8 mouse cellular contexts compared by ENCODE assay signal in genomic region chr4:108780864-108781205, GRCm38 (mm10). TPM values are rescaled to one million over a fixed set of nuclear protein-coding genes. Genes with fewer than 3 reads are reported as not detected.
DNase-seq lines count a peak whose midpoint lies in the region; ATAC-seq and TF ChIP-seq lines count a peak whose summit lies in the region.

No protein-coding gene starts in this region.

- no peaks in the 10 kb centered on the region; the same call in none of the 2 replicates for H3K4me1 ChIP-seq in heart, adult 2 months (ENCODE audit: control insufficient read depth, insufficient read depth, low read length)
- peaks cover 6% of the 10 kb centered on the region for H3K4me1 ChIP-seq in E14TG2a.4 (replicated peaks; ENCODE audit: low read depth, low read length)
- H3K4me1 ChIP-seq in forebrain, embryonic 16.5 days (replicated peaks; ENCODE audit: control insufficient read depth, insufficient read depth, low read length) = peaks cover 7% of the 10 kb centered on the region
- H3K4me1 ChIP-seq in liver, embryonic 15.5 days (replicated peaks) = peaks cover 13% of the 10 kb centered on the region; the same call in 1 of the 2 replicates

- peak overlapping the region; percentile 91 for H3K9ac ChIP-seq in heart, adult 2 months (ENCODE audit: low read depth, low read length)
- H3K9ac ChIP-seq in forebrain, embryonic 16.5 days (replicated peaks; ENCODE audit: low read depth, low read length) = peak overlapping the region; percentile 89
- no peak overlapping the region; the same call in 1 of the 2 replicates for H3K9ac ChIP-seq in liver, embryonic 15.5 days

- no peaks in the 10 kb centered on the region; the same call in 1 of the 2 replicates for H3K79me2 ChIP-seq in heart, adult 2 months (replicated peaks; ENCODE audit: control insufficient read depth, insufficient read depth, low read length)

- TF ChIP-seq CTCF in heart, adult 2 months (IDR thresholded peaks at IDR 0.05) = no peak
- no peak for TF ChIP-seq CTCF in E14TG2a.4 (conservative IDR thresholded peaks at IDR 0.05; ENCODE audit: low read length)

- peak overlapping the region; percentile 95 for H3K4me3 ChIP-seq in heart, adult 2 months
- peak overlapping the region; percentile 94 for H3K4me3 ChIP-seq in E14TG2a.4 (replicated peaks; ENCODE audit: low read length)
- H3K4me3 ChIP-seq in forebrain, embryonic 16.5 days (replicated peaks; ENCODE audit: low read length) = peak overlapping the region; percentile 80
- H3K4me3 ChIP-seq in liver, embryonic 15.5 days (replicated peaks) = peak overlapping the region; percentile 63

- 2% methylated on average over 19 of the region's 20 CpGs for WGBS in heart, adult 2 months
- WGBS in forebrain, embryonic 16.5 days = under 1% methylated on average over 20 of the region's 20 CpGs
- 2% methylated on average over 20 of the region's 20 CpGs for WGBS in liver, embryonic 15.5 days (ENCODE audit: insufficient replicate concordance)

- H3K27ac ChIP-seq in heart, adult 2 months = peak overlapping the region; percentile 96
- peak overlapping the region; percentile 96 for H3K27ac ChIP-seq in forebrain, embryonic 16.5 days (ENCODE audit: low read length)
- no peak overlapping the region for H3K27ac ChIP-seq in liver, embryonic 15.5 days (replicated peaks)

- TF ChIP-seq EP300 in heart, adult 2 months (IDR thresholded peaks at IDR 0.05; ENCODE audit: insufficient read depth, low read depth, low read length) = no peak

- peaks cover 5% of the 10 kb centered on the region; the same call in 1 of the 2 replicates for H3K36me3 ChIP-seq in heart, adult 2 months (ENCODE audit: control insufficient read depth, insufficient read depth, low read length)
- no peaks in the 10 kb centered on the region for H3K36me3 ChIP-seq in E14TG2a.4 (ENCODE audit: insufficient read depth, low read length)
- no peaks in the 10 kb centered on the region for H3K36me3 ChIP-seq in forebrain, embryonic 16.5 days (ENCODE audit: control insufficient read depth, insufficient read depth)
- H3K36me3 ChIP-seq in liver, embryonic 15.5 days (replicated peaks) = no peaks in the 10 kb centered on the region

- H3K27me3 ChIP-seq in heart, adult 2 months (ENCODE audit: control insufficient read depth, insufficient read depth, low read length) = no peaks in the 10 kb centered on the region
- peaks cover 27% of the 10 kb centered on the region for H3K27me3 ChIP-seq in E14TG2a.4 (ENCODE audit: insufficient read depth, low read length)
- no peaks in the 10 kb centered on the region for H3K27me3 ChIP-seq in forebrain, embryonic 16.5 days (replicated peaks; ENCODE audit: control insufficient read depth, insufficient read depth, low read length)
- H3K27me3 ChIP-seq in liver, embryonic 15.5 days = peaks cover 60% of the 10 kb centered on the region

- no peaks in the 10 kb centered on the region for H3K9me3 ChIP-seq in E14TG2a.4 (ENCODE audit: low read length)
- no peaks in the 10 kb centered on the region for H3K9me3 ChIP-seq in forebrain, embryonic 16.5 days (ENCODE audit: control insufficient read depth, low read length)
- H3K9me3 ChIP-seq in liver, embryonic 15.5 days (replicated peaks) = no peaks in the 10 kb centered on the region

- no peak for DNase-seq in heart, adult 2 months
- DNase-seq in heart, adult 11 months = no peak
- no peak for DNase-seq in adipocyte (ENCODE audit: low spot score)
- no peak for DNase-seq in layer of hippocampus, postnatal 10 days (ENCODE audit: low spot score in 2 of 2)

- H3K4me2 ChIP-seq in forebrain, embryonic 16.5 days (ENCODE audit: low read length) = peak overlapping the region; percentile 76
- peak overlapping the region; percentile 83 for H3K4me2 ChIP-seq in liver, embryonic 15.5 days

- intact Hi-C loops in heart, adult 2 months (cut with DNase I) = loop anchor here (2.0 to 5.0 kb wide), 2 partner anchors 52 to 84 kb away; partner anchors contain the start of gene Btf3l4

- TF ChIP-seq POLR2A in heart, adult 2 months (IDR thresholded peaks at IDR 0.05; ENCODE audit: insufficient read depth, low read depth, low read length) = no peak

- ATAC-seq in forebrain, embryonic 16.5 days = no peak
- no peak for ATAC-seq in liver, embryonic 15.5 days (ENCODE audit: insufficient read depth)
- no peak for ATAC-seq in CD4-positive, CD25-positive, alpha-beta regulatory T cell, adult 4 months

RNA-seq across cellular contexts. Expression of gene Zfyve9, which starts 0.2 kb away (rescaled TPM):
- total RNA-seq in heart, adult 2 months (2021) = 10 to 100 TPM; 25.2 to 29.9 TPM
- 5.1 and 8.4 TPM in 2 replicates for polyA plus RNA-seq in heart, adult 2 months (2012; rRNA removed)
- polyA plus RNA-seq in forebrain, embryonic 16.5 days (2015; fragmentation: Nextera tagmentation; extraction: Ambion mirVana) = 5.8 and 6.6 TPM in 2 replicates
- polyA plus RNA-seq in liver, embryonic 15.5 days (2015; fragmentation: Nextera tagmentation; extraction: Ambion mirVana) = 0.45 and 0.56 TPM in 2 replicates
- total RNA-seq in layer of hippocampus, postnatal 10 days (2021) = 10 to 100 TPM; 45.4 to 45.6 TPM
- 1 to 10 TPM in 1 of 2 experiments, under 1 TPM in 1; 0.87 to 1.6 TPM for polyA plus RNA-seq in CD4-positive, CD25-positive, alpha-beta regulatory T cell, adult 4 months (2017; shearing (Covaris generic))

RNA-seq across cellular contexts. Expression of gene Btf3l4, which starts 52.6 kb away (rescaled TPM):
- 10 to 100 TPM; 70.1 to 78.1 TPM for total RNA-seq in heart, adult 2 months (2021)
- polyA plus RNA-seq in heart, adult 2 months (2012; rRNA removed) = 18.5 and 33.8 TPM in 2 replicates
- 211 and 231 TPM in 2 replicates for polyA plus RNA-seq in forebrain, embryonic 16.5 days (2015; fragmentation: Nextera tagmentation; extraction: Ambion mirVana)
- polyA plus RNA-seq in liver, embryonic 15.5 days (2015; fragmentation: Nextera tagmentation; extraction: Ambion mirVana) = 35.2 and 39.4 TPM in 2 replicates
- 100 to 1,000 TPM in 1 of 2 experiments, 10 to 100 TPM in 1; 94.1 to 117 TPM for total RNA-seq in layer of hippocampus, postnatal 10 days (2021)
- 10 to 100 TPM; 47.5 to 65.2 TPM for polyA plus RNA-seq in CD4-positive, CD25-positive, alpha-beta regulatory T cell, adult 4 months (2017; shearing (Covaris generic))

RNA-seq across cellular contexts. Expression of gene Txndc12, which starts 53.6 kb away (rescaled TPM):
- 10 to 100 TPM; 29.2 to 30.0 TPM for total RNA-seq in heart, adult 2 months (2021)
- 15.7 and 23.4 TPM in 2 replicates for polyA plus RNA-seq in heart, adult 2 months (2012; rRNA removed)
- polyA plus RNA-seq in forebrain, embryonic 16.5 days (2015; fragmentation: Nextera tagmentation; extraction: Ambion mirVana) = 81.9 and 90.5 TPM in 2 replicates
- polyA plus RNA-seq in liver, embryonic 15.5 days (2015; fragmentation: Nextera tagmentation; extraction: Ambion mirVana) = 22.4 and 27.0 TPM in 2 replicates
- 10 to 100 TPM; 45.2 to 45.9 TPM for total RNA-seq in layer of hippocampus, postnatal 10 days (2021)
- polyA plus RNA-seq in CD4-positive, CD25-positive, alpha-beta regulatory T cell, adult 4 months (2017; shearing (Covaris generic)) = 10 to 100 TPM; 58.1 to 68.8 TPM
